Mouse (Mus musculus) small intestine, adult 2 months (tissue): ENCODE results near the gene St6galnac3.

ENCODE experiments used
- CTCF ChIP-seq: fragments of 200-500 bp; IDR thresholded peaks from 2 replicates; pipeline ENCODE4 v1.5.1; 2012; ENCODE audit warnings: low read depth, mild to moderate bottlenecking, control low read depth, inconsistent platforms, low read length, moderate library complexity, mixed read lengths; ENCODE audit not compliant: insufficient replicate concordance, insufficient read length; ENCODE audit errors: extremely low read depth
- POLR2A ChIP-seq: fragments of 200-500 bp; IDR thresholded peaks from 2 replicates; pipeline ENCODE4 v1.6.1; 2012; ENCODE audit warnings: low read depth, mild to moderate bottlenecking, control low read depth, inconsistent platforms, low read length, moderate library complexity

DNA sequence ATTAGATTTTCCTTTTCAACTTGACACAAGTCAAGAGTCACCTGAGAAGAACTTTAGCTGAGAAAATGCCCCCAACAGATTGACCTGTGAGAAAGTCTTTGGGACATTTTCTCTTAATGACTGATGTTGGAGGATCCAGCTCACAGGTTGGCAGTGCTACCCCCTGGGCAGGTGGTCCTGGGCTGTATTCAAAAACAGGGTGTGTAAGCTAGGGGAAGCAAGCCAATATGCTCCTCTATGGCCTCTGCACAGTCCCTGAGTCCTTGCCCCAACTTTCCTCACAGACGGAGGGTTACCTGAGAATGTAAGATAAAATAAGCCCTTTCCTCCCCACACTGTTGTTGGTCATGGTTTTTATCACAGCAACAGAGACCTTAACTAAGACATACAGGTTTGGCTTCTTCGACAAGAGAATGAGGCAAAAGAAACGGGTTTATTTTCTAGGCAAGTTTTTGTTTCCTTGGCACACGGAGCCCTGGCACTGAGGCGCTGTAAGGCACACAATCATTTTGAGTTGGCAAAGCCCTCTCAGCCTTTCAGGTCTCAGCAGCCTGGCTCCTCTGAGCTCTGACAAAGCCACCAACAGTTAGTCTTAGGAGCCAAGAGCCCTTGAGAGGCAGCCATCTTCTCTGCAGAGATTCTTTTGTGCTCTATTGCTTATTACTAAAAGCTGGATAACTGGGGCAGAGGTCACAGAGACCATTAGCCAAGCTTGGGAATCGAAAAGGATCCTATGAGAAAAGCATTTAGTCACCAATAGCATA is 292.7 kb downstream of the St6galnac3 start:
- TF ChIP-seq CTCF = no peak
- TF ChIP-seq POLR2A = no peak
